Mouse (Mus musculus) layer of hippocampus, adult 9-11 months (tissue): ENCODE results near the gene Gabpa.

Experiments
- DNase-seq: peaks from one replicate; pipeline ENCODE4 v3.0.0; 2022

Gene Gabpa

DNA sequence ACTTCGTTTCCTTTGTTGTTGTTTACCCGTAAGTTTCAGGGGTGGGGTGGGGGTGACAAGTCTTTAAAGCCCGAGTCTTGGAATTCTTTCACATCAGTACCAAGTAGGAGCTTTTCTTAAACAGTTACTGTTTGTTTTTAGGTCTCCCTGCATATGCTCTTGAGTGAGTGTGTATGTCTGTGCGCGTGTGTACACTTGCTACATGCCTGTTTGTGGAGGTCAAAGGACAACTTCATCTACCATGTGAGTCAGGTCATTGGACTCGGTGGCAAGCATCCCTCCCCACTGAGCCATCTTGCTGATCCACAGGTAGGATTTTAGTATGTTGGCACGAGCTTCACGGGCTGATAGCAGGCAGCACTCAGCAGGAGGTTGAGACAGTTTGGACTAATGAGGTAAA, 39.1 kb downstream of the Gabpa start:
- DNase-seq: no peak

DNA sequence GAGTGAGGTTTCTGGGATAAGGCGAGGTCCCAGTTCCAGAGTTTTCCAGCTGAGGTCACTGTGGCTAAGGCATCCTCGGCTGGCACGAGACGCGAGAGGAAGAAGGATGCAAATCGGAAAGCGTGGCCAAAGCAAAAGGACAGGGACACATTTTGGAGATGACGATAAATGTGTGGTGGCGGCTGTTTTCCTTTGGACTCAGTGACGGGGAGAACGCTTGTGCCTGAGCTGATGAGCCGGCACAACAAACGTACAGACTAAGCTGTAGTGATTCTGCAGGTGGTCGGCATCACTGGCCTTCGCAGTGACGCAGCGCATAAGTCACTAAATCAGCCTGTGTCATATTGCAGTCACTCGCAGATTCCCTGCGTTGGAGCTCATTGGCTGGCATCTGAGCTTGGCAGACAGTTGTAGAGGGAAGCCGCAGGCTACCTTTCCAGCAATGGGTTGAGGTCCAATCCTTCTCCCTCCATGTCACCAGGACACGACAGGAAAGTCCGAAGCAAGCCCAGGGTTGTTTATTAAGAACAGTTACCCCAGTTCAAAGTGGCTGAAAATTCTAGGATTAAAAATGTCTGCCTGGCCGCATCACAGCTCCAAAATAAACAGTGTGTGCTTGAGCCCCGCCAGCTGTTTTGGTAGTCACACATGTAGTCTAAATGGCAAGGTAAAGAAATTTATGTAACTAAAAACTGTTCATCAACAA, 40.4 kb downstream of the Gabpa start:
- peak; percentile 38 for DNase-seq

DNA sequence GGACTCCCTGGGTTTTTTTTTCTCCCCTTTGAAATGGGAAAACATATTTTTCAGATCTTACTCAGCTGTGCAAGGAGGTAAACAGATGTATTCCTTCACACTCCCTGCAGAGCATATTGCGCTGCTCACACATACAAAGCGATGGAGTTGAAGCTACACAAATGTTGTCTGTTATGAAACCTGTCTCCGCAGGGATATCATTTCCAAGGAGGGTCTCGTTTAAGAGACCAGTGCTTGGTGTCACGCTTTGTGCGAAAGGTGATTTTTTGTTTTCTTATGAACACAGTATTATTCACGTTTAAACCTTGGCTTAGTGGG, 41.0 kb downstream of the Gabpa start:
- peak; percentile 52 for DNase-seq

DNA sequence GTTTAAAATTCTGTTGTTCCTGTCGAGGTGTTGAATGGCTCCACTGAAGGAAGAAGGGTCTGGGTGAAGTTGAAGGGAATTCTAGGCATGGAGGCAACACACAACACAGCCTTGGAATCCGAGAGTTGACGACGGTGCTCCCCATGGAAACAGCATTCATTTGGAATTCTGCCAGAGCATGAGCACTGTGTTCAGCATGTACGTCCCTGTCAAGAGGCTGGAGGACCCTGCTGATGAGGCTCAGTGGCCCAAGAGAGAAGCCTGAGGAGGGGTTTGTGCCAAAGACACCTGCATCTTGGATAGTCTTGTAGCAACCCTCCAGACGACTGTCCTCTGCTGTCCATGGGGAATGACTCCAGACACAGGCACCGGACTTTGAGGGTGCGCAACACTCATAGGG, 41.4 kb downstream of the Gabpa start:
- DNase-seq: no peak

DNA sequence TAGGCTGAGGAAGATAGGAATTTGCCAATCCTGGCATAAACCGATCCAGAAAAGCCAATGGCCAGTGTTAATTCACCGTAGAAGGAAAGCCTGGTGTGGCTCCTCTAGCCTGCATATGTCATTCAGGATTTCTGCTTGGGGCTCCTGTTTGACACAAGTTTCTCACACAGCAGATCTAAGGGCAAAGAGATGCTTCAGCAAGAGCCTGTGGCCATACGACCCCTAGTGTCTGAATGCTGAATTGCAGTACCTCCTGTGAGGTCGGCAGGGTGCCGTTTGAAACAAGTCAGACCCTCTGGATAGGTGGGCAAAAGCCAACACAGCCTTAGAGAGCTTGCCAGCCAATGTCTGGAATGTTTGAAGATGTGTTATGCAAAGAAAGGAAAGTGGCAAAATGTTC, 44.4 kb downstream of the Gabpa start:
- peak; percentile 39 for DNase-seq

DNA sequence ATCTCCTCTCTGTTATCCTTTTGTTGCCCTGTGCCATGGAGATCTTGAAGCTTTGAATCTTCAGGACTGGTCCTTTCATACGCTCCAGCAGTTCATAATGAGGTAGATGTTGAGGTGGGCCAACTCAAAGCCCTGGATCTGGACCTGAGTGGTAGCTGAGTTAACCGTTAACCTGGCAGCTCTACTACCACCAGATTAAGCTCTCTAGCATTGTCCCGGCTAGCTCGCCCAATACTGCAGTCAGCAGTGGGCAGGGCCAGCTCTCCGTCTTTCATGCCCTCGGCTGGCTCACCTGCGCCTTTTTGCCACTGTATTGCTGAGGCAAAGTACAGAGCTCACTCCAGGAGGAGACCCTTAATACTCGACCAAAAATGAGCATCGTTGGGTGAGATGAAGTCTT, 46.4 kb downstream of the Gabpa start:
- no peak for DNase-seq

DNA sequence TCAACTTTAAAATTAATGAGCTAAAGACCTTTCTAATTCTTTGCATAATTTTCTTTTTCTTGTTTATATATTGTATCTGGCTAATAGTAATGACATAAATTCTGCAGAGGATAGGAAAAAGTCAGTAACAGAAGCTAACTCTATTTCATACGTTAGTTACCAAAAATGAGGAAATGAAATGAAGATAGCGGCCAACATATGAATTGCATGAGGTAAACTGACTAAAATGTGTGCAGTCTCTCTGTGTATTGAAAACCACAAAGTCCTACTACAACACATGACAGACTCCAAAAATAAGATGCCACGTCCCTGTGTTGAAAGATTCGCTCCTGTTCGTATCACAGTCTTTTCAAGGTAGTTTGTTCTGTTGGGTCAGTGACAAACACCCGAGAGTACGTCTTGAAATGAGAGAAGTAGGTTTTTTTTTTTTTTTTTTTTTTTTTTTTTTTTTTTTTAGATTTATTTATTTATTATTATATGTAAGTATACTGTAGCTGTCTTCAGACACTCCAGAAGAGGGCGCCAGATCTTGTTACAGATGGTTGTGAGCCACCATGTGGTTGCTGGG, 47.1 kb downstream of the Gabpa start:
- DNase-seq: no peak

DNA sequence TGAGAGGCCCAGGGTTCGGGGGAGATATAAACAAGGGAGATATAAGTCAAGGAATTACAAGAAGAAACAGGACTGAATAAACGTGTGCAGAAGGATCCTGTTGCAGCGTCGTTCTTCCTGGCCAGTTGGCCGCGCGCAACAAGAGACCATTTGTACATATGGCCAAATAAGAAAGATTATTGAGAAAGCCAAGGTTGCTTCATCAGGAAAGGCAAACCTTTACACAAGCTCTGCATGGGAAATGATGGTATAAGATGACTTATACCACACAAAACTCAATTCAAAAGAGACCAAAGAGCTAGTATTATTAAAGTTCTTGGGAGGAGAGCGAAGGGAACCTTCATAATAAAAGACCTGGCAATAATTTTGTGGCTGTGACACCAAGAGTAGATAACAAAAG, 49.8 kb downstream of the Gabpa start:
- DNase-seq: no peak

DNA sequence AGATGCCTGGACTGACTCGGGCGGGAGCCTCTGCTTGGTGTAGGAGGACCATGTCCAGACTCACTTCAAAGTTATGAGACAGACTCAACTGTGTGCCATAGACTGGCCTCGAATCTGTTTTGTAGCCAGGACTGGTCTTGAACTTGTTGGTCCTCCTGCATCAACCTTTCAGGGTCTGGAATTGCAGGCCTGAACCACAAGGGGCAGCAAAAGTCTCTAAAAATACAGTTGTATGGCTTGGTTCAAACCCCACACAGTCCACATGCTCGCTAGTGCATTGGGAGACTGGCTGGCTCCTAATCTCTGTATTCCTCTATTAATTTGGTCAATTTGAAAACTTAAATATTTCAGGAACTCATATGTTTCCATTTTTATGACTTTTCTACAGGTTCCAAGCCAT, 68.3 kb downstream of the Gabpa start:
- no peak for DNase-seq

DNA sequence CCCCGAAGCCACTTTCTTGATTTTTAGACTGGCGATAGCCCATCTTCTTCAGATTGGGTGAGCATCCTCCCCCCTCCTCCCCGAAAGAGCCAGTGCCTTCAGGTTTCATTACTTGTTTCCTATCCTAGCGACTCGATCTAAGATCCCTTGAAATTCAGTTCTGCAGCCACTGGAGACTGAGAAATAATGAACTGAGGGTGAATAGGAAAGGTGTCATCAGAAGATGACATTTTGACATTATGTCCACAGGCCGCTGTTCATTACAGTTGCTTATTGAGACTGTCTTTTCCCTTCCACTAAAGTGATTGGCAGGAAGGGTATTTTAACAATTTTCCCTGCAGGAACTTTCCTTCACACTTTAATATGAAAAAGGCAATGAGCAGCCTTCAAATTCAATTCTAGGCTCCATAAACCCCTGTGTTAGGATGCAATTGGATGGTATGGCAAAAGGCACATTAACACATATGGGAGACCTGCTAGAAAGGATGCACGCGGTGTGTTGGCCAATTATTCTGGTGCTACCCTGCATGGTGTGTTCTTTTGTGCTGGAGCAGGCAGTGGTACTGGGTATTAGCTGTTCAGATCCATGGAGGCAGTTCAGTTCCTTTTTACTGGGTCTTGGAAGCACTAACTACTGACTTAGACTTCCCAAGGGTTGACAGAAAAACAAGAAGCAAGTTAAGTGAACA, 76.9 kb downstream of the Gabpa start:
- DNase-seq: no peak
